Mouse (Mus musculus): ENCODE results near the gene Vps36. TPM values are rescaled to one million over a fixed set of nuclear protein-coding genes. Genes with fewer than 3 reads are reported as not detected.

Gene Vps36
- polyA plus RNA-seq, 1 experiment: 13.3 TPM

- H3K27ac ChIP-seq (ENCODE audit: control insufficient read depth, insufficient read depth, low read depth, low read length, poor library complexity): peak within 1 kb of the TSS; percentile 84
- 3% methylated on average over 63 of the region's 63 CpGs for WGBS
- TF ChIP-seq POLR2A (IDR thresholded peaks at IDR 0.05; ENCODE audit: borderline replicate concordance, control insufficient read depth, low read depth, low read length): peak; percentile 85
- TF ChIP-seq CTCF (IDR thresholded peaks at IDR 0.05; ENCODE audit: control insufficient read depth, insufficient read depth, low read length): no peak
- H3K4me1 ChIP-seq (ENCODE audit: control insufficient read depth, insufficient read depth, low read length): no peaks in the 10 kb centered on the region
- peak within 1 kb of the TSS; percentile 97 for H3K4me3 ChIP-seq (replicated peaks; ENCODE audit: control insufficient read depth, low read depth, low read length)
These were observed 6.9 kb upstream of the Vps36 start, which contains the start of gene Ckap2 for GRCm38 (mm10) chr8:22185431-22186397. TSS of gene Ckap2 (minus strand) at chr8:22185819.

- Histone ChIP-seq H3K4me1 (ENCODE audit: control insufficient read depth, insufficient read depth, low read length) (peaks cover 1% of the 10 kb centered on the region; the same call in 1 of the 2 replicates), H3K27ac (ENCODE audit: control insufficient read depth, insufficient read depth, low read depth, low read length, poor library complexity) (peak overlapping the region; percentile 98), H3K4me3 (replicated peaks; ENCODE audit: control insufficient read depth, low read depth, low read length) (peak overlapping the region; percentile 84)
- 4% methylated on average over 12 of the region's 12 CpGs for WGBS
- TF ChIP-seq CTCF (IDR thresholded peaks at IDR 0.05; ENCODE audit: control insufficient read depth, insufficient read depth, low read length) (no peak), POLR2A (IDR thresholded peaks at IDR 0.05; ENCODE audit: borderline replicate concordance, control insufficient read depth, low read depth, low read length) (no peak)
These were observed 912 bp downstream of the Vps36 start for GRCm38 (mm10) chr8:22193432-22194010.

DNA sequence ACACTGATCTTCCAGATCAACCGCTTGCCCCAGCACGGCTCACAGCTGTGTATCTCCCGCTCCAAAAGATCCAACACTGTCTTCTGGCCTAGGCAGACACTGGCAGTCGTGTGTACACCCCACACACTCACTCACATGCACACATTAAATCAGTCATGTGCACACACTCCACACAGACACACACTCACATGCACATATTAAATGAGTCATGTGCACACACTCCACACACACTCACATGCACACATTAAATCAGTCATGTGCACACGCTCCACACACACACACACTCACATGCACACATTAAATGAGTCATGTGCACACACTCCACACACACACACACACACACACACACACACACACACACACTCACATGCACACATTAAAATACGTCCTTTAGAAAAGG, 5.3 kb downstream of the Vps36 start:
- Histone ChIP-seq H3K4me3 (replicated peaks; ENCODE audit: control insufficient read depth, low read depth, low read length) (no peak overlapping the region), H3K27ac (ENCODE audit: control insufficient read depth, insufficient read depth, low read depth, low read length, poor library complexity) (no peak overlapping the region), H3K4me1 (ENCODE audit: control insufficient read depth, insufficient read depth, low read length) (peaks cover 1% of the 10 kb centered on the region; the same call in 1 of the 2 replicates)
- 90% methylated on average over 6 of the region's 6 CpGs for WGBS
- no peak for TF ChIP-seq POLR2A (IDR thresholded peaks at IDR 0.05; ENCODE audit: borderline replicate concordance, control insufficient read depth, low read depth, low read length)
- no peak for TF ChIP-seq CTCF (IDR thresholded peaks at IDR 0.05; ENCODE audit: control insufficient read depth, insufficient read depth, low read length)

- no peak overlapping the region for H3K27ac ChIP-seq (ENCODE audit: control insufficient read depth, insufficient read depth, low read depth, low read length, poor library complexity)
- WGBS: 90% methylated on average over 8 of the region's 8 CpGs
- TF ChIP-seq CTCF (IDR thresholded peaks at IDR 0.05; ENCODE audit: control insufficient read depth, insufficient read depth, low read length) (no peak), POLR2A (IDR thresholded peaks at IDR 0.05; ENCODE audit: borderline replicate concordance, control insufficient read depth, low read depth, low read length) (no peak)
- H3K4me3 ChIP-seq (replicated peaks; ENCODE audit: control insufficient read depth, low read depth, low read length): no peak overlapping the region
- peaks cover under 1% of the 10 kb centered on the region; the same call in 1 of the 2 replicates for H3K4me1 ChIP-seq (ENCODE audit: control insufficient read depth, insufficient read depth, low read length)
These were observed 6.9 kb downstream of the Vps36 start for GRCm38 (mm10) chr8:22199481-22199880.

GRCm38 (mm10) chr8:22207535-22207934, 14.9 kb downstream of the Vps36 start:
- WGBS: 25% methylated on average over 4 of the region's 4 CpGs

DNA sequence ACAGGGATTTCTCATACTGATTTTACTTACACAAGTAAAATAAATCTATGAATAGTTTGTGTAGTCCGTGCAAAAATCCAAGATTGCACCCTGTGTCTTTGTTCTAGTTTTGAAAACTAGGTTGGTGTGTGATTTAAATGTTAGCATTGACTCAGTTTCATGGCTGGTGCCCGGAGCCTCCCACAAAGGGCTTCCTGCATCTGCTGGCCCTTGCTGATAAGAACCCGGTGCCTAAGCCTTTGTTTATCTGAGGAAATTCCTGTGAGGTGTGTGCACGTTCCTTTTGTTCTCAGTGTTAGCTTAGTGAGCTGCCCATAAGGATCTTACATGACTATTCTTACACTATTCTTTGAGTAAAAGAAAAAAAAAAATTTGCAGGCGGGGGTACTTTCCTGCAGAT, 16.4 kb downstream of the Vps36 start:
- Histone ChIP-seq H3K4me3 (replicated peaks; ENCODE audit: control insufficient read depth, low read depth, low read length) (no peak overlapping the region), H3K4me1 (ENCODE audit: control insufficient read depth, insufficient read depth, low read length) (peaks cover 2% of the 10 kb centered on the region; the same call in 1 of the 2 replicates), H3K27ac (ENCODE audit: control insufficient read depth, insufficient read depth, low read depth, low read length, poor library complexity) (no peak overlapping the region)
- TF ChIP-seq CTCF (IDR thresholded peaks at IDR 0.05; ENCODE audit: control insufficient read depth, insufficient read depth, low read length) (no peak), POLR2A (IDR thresholded peaks at IDR 0.05; ENCODE audit: borderline replicate concordance, control insufficient read depth, low read depth, low read length) (no peak)
- WGBS: 23% methylated on average over 5 of the region's 5 CpGs

More at GRCm38 (mm10) chr8:22207535-22207934, 14.9 kb downstream of the Vps36 start:
- no peak overlapping the region for H3K27ac ChIP-seq (ENCODE audit: control insufficient read depth, insufficient read depth, low read depth, low read length, poor library complexity)
- no peak overlapping the region for H3K4me3 ChIP-seq (replicated peaks; ENCODE audit: control insufficient read depth, low read depth, low read length)
- H3K4me1 ChIP-seq (ENCODE audit: control insufficient read depth, insufficient read depth, low read length): peaks cover 2% of the 10 kb centered on the region; the same call in 1 of the 2 replicates
- TF ChIP-seq POLR2A (IDR thresholded peaks at IDR 0.05; ENCODE audit: borderline replicate concordance, control insufficient read depth, low read depth, low read length) (no peak), CTCF (IDR thresholded peaks at IDR 0.05; ENCODE audit: control insufficient read depth, insufficient read depth, low read length) (no peak)

DNA sequence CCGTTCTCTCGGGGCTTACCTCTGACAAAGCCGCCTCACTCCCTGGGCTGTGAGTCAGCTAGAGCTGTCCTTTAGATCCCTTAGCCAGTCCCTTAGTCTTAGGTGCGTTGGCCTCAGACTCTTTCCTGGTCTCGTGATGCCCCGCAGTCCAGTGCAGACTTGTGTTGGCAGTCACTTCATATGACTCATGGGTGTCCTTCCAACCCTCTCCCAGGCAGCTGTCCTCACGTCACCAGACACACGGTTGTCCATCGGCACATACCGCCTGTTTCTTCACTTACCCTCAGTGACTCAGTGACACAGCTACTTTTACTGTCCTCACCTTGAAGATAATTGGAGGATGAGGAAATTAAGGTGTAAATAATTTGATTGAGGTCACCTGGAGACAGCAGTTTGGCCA, 22.2 kb downstream of the Vps36 start:
- Histone ChIP-seq H3K4me3 (replicated peaks; ENCODE audit: control insufficient read depth, low read depth, low read length) (no peak overlapping the region), H3K4me1 (ENCODE audit: control insufficient read depth, insufficient read depth, low read length) (no peaks in the 10 kb centered on the region), H3K27ac (ENCODE audit: control insufficient read depth, insufficient read depth, low read depth, low read length, poor library complexity) (no peak overlapping the region)
- 92% methylated on average over 10 of the region's 10 CpGs for WGBS
- no peak for TF ChIP-seq POLR2A (IDR thresholded peaks at IDR 0.05; ENCODE audit: borderline replicate concordance, control insufficient read depth, low read depth, low read length)
- no peak for TF ChIP-seq CTCF (IDR thresholded peaks at IDR 0.05; ENCODE audit: control insufficient read depth, insufficient read depth, low read length)

DNA sequence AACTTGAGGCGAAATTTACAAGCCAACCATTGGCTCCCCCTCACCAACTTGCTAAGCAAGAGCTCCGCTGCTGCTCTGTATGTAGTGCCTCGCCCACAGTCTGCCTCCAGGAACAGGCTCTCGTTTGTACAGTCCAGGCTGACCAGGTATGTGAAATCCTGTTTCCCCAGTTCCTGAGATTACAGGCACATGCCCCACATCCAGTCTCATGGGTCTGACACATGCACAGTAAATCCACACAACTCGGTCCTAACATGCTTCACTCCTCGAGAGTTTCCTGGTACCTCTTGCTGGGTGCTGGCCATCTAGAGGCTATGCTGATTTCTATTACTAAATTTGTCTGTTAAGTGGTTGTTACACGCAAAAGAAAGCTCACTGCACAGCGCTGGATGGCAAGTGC, 33.8 kb downstream of the Vps36 start:
- Histone ChIP-seq H3K4me3 (replicated peaks; ENCODE audit: control insufficient read depth, low read depth, low read length) (no peak overlapping the region), H3K27ac (ENCODE audit: control insufficient read depth, insufficient read depth, low read depth, low read length, poor library complexity) (no peak overlapping the region), H3K4me1 (ENCODE audit: control insufficient read depth, insufficient read depth, low read length) (no peaks in the 10 kb centered on the region; the same call in 1 of the 2 replicates)
- WGBS: 38% methylated on average over 8 of the region's 8 CpGs
- TF ChIP-seq CTCF (IDR thresholded peaks at IDR 0.05; ENCODE audit: control insufficient read depth, insufficient read depth, low read length) (no peak), POLR2A (IDR thresholded peaks at IDR 0.05; ENCODE audit: borderline replicate concordance, control insufficient read depth, low read depth, low read length) (no peak)
